Mouse (Mus musculus): Measurements from ENCODE around the gene Rims1.

Rims1 gene

DNA sequence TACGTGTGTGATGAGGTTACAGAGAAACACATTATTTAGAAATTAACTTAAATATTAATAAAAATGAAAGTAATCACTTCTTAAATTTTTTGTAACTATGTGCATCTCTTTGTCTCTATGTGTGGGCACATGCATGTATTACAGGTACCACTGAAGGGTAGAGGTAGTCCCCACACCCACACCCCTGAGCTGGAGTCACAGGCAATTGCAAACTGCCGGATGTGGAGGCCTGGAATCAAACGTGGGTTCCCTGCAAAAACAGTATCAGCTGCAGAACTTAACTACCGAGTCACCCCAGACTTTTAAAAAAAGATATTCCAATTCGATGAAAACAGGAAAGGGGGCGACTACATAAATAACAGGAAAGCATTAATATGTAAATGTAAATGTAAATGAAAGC, 428.7 kb downstream of the Rims1 start:
- no peak for DNase-seq (ENCODE audit: low read depth, low spot score)

DNA sequence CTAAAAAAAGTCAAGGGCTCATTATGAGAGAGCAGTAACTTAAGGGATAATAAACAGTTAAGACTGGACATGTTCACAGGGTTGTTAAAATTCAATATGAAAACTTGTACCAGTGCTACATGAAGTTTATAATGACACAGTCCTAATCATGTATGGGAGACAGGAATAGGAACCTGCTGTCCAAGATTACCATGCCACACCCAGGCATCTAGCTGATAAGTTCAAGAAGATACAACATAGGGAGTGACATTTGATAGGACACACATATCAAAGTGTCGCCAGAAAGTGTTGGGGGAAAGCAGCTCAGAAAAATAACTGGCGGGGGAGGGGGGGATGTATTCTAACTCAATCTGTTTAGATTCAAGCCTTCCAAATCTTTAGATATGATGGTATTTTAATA, 449.6 kb downstream of the Rims1 start:
- no peak for DNase-seq (ENCODE audit: low read depth, low spot score)

DNA sequence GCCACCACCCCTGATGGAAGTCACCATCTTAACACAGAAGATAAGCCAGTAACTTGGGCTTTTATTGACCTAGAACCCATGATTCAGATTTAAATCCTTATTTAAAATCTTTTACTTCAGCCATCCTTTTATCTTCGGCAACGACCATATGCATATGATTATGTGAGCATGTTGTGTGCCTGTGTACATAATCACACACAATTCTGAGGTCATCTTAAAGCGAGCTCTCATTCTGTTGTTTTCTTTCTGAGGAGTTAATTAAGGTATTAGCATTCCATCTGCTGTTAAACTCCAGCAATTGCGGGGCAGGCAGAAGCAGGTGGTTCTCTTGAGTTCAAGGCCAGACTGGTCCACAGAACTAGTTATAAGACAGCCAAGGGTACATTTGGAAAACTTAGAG, 452.1 kb downstream of the Rims1 start:
- DNase-seq (ENCODE audit: low read depth, low spot score), result no peak

DNA sequence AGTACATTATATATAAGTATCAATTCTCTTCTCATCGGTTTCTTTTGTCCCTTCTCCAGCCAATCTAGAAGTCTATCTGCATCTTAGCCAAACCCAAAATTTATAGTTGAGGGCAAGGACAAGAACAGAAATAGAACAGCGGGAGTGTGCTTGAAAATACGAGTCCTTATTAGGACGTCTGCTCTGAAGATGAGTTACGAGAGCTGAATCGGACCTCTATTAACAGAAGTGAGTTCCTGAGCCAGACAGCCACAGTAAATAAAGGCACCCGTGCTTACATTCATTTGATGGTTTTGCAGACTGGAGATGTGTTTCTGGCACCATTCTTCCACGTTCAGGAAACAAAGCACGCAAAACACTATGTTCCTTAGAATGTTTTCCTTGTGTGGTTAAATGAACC, 466.9 kb downstream of the Rims1 start:
- DNase-seq (ENCODE audit: low read depth, low spot score), result no peak

DNA sequence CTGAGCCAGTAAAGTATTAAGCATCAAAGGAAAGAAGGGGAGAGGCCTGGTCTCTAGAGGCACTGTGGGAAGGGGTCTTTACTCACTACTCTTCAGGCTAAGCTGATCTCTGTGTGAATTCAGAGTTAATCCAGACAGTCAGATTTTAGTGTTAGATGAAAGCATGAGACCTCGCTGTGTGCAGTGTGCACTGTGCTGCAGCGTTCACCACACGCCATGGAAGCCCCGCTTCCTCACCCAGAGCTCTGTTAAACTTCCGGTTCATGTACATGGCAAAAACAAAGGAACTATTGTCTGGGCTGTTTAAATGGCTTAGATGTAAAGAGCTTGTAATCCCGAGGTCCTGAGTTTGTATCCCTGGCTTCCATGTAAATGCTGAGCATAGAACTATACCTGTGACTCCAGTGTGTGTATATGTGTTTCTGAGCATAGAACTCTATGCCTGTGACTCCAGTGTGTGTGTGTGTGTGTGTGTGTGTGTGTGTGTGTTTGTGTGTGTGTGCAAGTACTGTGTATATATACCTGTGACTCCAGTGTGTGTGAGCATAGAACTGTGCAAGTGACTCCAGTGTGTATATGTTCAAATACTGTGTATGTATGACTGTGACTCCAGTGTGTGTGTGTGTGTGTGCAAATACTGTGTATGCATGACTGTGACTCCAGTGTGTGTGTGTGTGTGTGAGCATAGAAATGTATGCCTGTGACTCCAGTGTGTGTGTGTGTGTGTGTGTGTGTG, 484.7 kb downstream of the Rims1 start:
- DNase-seq (ENCODE audit: low read depth, low spot score), result peak; percentile 21

DNA sequence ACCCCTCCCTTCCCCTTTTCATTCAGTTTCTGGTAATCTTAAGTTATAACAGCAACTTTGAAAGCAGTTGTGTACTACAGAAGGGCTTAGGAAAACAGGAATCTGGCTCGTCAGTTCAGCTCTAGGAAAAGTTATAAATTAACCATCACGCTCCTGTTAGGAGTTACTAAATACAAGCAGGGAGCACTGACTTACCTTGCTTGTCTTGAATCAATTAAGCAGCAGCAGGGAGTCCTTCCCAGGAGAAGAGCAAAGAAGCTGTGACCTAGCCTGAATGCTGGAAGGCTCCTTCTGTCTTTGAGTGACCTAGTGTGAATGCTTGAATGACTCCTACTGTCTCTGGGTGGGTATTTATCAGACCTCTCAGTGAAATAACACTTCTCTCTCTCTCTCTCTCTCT, 490.3 kb downstream of the Rims1 start:
- DNase-seq (ENCODE audit: low read depth, low spot score), result no peak

- DNase-seq (ENCODE audit: low read depth, low spot score), result no peak
Measured at GRCm38 (mm10) chr1:22311471-22311870, 494.3 kb downstream of the Rims1 start.

DNA sequence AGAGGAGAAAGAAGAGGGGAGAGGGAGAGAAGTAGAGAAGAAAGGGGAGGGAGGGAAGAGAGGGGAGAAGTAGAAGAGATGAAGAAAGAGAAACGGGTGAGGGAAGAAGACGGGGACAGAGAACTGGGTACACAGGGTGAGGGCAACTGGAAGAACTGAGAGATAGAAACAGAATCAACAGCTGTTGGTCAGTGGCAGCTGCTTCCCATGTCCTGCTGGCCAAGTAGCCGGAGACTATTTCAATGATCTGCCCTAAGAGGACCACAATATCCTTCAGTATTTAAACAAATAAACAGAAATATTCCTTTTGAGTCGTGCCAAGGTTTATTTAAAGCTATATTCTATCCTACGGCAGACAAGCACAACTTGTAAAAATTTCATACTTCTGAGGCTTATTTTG, 499.3 kb downstream of the Rims1 start:
- DNase-seq (ENCODE audit: low read depth, low spot score), result no peak

DNA sequence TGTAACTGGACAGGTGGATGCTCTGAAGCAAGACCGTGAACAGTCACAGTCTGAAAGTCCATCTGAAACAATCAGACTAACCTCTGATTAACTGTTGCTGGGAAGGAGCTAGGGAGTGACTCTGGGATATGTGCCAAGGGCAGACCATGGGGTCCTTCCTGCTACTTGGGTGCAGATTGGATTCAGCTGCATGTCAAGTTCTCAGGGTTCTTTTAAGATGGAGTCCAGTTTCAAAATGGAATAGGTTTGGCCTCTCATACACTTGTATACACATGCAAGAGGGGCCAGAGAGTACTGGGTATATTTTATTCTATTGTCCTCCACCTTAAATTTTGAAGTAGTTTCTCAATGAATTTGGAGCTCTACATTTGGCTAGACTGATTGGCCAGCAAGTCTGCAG, 499.9 kb downstream of the Rims1 start:
- no peak for DNase-seq (ENCODE audit: low read depth, low spot score)

GRCm38 (mm10) chr1:22293953-22294352, 511.8 kb downstream of the Rims1 start:
- DNase-seq (ENCODE audit: low read depth, low spot score), result no peak

DNA sequence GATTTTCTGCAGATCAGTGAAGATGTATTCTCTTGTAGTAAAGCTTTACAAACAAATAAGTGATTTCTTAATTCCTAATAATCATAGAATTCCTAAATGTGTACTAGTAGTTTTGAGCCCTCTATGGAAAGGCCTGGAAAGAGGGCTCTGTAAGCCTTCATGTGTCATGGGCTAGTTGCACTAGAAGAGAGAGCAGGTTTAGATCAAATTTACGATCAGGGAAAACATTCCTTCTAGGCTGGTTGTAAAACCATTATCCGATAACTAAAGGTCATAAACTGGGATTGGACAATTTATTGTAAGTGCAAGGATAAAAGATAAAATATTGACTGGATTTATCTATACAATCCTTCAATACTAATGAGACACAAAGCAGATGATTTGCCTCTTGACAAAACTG, 512.5 kb downstream of the Rims1 start:
- DNase-seq (ENCODE audit: low read depth, low spot score), result no peak

DNA sequence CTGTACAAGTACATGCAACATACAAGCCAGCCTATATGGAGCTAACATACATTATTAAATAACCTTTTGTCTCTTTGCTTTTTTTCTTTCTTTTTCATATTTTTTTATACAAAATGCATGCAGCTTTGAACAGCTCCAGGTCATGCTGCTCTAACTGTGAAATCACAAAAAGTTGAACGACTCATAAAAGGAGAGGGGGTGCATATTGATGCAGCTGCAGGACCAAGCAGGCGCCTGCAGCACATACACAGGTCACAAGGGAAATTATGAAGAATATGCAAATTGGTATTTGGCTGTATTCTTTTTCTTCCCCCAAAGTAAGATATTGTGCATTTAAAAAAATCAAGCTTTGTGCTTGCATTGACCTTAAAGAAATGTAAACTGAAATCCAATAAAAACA, 519.0 kb downstream of the Rims1 start:
- DNase-seq (ENCODE audit: low read depth, low spot score), result no peak

DNA sequence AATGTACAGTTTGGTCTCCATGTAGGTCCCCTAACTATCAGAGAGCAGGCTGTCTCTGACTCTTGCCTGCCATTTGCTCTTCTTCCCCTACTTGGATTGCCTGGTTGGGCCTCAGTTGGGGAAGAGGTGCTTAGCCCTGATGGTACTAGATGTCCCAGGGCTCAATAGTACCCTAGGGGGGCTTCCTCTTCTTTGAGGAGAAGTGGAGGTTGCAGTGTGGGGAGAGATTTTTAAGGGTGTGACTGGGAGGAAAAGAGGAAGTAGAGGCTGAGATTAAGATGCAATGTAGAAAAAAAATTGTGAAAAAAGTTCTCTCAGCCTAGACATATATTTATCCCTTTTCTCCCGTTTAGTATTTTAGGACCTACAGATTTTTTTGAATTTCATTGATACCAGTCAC, 525.8 kb downstream of the Rims1 start:
- DNase-seq (ENCODE audit: low read depth, low spot score), result no peak

DNA sequence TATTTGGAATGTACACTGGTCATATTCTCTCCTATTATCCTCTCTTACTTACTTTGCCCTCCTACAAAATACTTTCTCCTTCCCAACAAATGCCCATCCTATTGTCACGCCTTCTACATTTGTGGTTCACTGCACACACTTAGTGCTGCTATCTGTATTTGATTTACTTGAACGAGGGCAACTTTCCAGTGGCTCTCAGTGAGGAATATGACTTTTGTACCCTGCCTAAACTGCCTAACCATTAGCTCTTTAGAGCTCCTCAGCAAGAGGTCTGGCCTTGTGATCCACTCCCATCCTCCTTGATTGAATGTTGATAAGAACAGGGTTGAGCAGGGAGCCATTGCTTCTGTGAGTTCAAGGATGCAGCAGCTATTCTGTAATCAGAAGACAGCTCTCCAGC, 531.7 kb downstream of the Rims1 start:
- no peak for DNase-seq (ENCODE audit: low read depth, low spot score)

DNA sequence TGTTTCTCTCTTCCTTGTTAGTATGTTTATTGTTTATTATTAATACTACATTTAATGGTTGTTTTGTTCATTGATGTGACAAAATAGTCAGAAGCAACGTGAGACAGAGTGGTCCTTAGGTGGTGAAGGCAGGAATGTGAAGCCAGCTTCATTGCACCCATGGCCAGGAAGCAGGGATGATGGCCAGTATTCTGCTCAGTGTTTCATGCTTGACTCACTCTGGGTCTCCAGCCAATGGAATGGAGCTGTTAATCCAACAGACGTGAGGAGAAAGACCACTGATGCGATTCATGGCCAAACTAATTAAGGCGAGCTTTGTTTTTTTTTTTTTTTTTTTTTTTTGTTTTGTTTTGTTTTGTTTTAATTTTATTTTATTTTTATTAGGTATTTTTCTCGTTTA, 535.7 kb downstream of the Rims1 start:
- no peak for DNase-seq (ENCODE audit: low read depth, low spot score)

GRCm38 (mm10) chr1:22268581-22269359, 537.0 kb downstream of the Rims1 start:
- peak; percentile 88 for DNase-seq (ENCODE audit: low read depth, low spot score)

DNA sequence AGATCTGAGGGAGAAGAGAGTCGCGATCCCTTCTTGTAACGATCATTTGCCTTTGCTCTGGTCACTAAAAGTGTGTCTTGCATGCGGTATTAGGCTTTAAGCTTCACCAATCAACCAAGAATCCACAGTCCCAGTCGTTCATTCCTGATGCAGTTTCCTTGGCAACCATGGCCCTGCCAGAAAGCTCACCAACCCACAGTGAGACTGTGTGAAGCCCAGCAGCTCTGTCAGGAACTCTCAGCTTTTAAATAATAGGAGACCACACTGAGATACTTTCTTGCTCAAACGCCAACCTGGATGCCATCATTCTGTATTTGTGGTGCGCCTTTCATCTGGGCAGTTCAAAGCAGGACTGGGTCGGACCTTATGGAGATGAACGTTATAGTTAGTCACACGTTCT, 539.3 kb downstream of the Rims1 start:
- no peak for DNase-seq (ENCODE audit: low read depth, low spot score)

- DNase-seq (ENCODE audit: low read depth, low spot score), result no peak
Measured at GRCm38 (mm10) chr1:22265528-22265927, 540.3 kb downstream of the Rims1 start.

GRCm38 (mm10) chr1:22262169-22262950, 543.4 kb downstream of the Rims1 start:
- DNase-seq (ENCODE audit: low read depth, low spot score), result no peak

- DNase-seq (ENCODE audit: low read depth, low spot score), result no peak
Measured at GRCm38 (mm10) chr1:22261702-22262101, 544.1 kb downstream of the Rims1 start.

DNA sequence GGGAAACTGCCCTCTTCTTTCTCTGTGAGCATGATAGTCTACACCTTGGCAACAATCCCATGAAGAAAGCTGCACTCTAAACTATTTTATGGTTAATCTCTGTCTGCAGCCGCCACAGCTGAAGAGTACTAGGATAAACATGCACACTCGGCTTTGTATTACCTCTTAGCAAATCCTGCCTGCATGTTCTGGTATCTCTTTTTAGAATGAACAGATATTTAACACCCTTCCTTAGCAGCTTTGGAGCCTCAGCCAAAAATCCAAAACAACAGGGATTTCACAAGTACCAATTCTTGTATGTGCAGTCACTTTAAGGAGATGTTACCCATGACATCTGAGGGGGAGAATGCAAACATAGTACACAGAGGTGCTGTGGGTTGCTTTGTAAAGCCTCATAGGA, 545.5 kb downstream of the Rims1 start:
- no peak for DNase-seq (ENCODE audit: low read depth, low spot score)

GRCm38 (mm10) chr1:22258356-22258755, 547.4 kb downstream of the Rims1 start:
- no peak for DNase-seq (ENCODE audit: low read depth, low spot score)

- no peak for DNase-seq (ENCODE audit: low read depth, low spot score)
Measured at GRCm38 (mm10) chr1:22254278-22254677, 551.5 kb downstream of the Rims1 start.
